Mouse (Mus musculus) midbrain, embryonic 11.5 days (tissue): ENCODE measurements at regions not wholly inside any gene's neighbourhood (a gene's known extent, or its start where the extent isn't known, plus 50 kb on each side); places are given as distances from the start of the nearest gene placed in this dataset.
A peak's percentile ranks its signal among the peaks of the same experiment; 100 is the strongest.

Source experiments
- ATAC-seq: fragments of 200-750 bp; cut with Nextera tagmentation; 2 replicates; pipeline ENCODE4 v1.8.0; 2017; ENCODE audit warnings: moderate TSS enrichment, moderate library complexity; ENCODE audit not compliant: low FRiP score
- DNase-seq: peaks from one replicate; pipeline ENCODE4 v3.0.0; 2015; ENCODE audit warnings: low spot score; ENCODE audit errors: missing footprints
- H3K27ac ChIP-seq: fragments of 300-500 bp; sonication (generic); 2 replicates; pipeline ENCODE4 v1.5.1; 2014; ENCODE audit warnings: low read depth, low read length
- H3K27me3 ChIP-seq: fragments of 300-500 bp; sonication (generic); 2 replicates; pipeline ENCODE4 v1.6.1; 2014; ENCODE audit warnings: mild to moderate bottlenecking, low read length, moderate library complexity, mixed read lengths; ENCODE audit not compliant: control insufficient read depth, insufficient read depth
- H3K36me3 ChIP-seq: fragments of 300-500 bp; sonication (generic); 2 replicates; pipeline ENCODE4 v1.6.1; 2014; ENCODE audit warnings: mild to moderate bottlenecking, low read length, moderate library complexity, mixed read lengths; ENCODE audit not compliant: control insufficient read depth, insufficient read depth
- H3K4me1 ChIP-seq: fragments of 300-500 bp; sonication (generic); 2 replicates; pipeline ENCODE4 v1.6.1; 2014; ENCODE audit warnings: low read length; ENCODE audit not compliant: control insufficient read depth, insufficient read depth
- H3K4me2 ChIP-seq: fragments of 300-500 bp; sonication (generic); 2 replicates; pipeline ENCODE4 v1.6.1; 2014; ENCODE audit warnings: mild to moderate bottlenecking, moderate library complexity
- H3K4me3 ChIP-seq: fragments of 300-500 bp; sonication (generic); 2 replicates; pipeline ENCODE4 v1.5.1; 2014; ENCODE audit warnings: low read depth, low read length
- H3K9ac ChIP-seq: fragments of 300-500 bp; sonication (generic); 2 replicates; pipeline ENCODE4 v1.6.1; 2014; ENCODE audit warnings: low read length
- H3K9me3 ChIP-seq: fragments of 300-500 bp; sonication (generic); 2 replicates; pipeline ENCODE4 v1.6.1; 2016; ENCODE audit warnings: low read length; ENCODE audit not compliant: control insufficient read depth
- WGBS: fragments of 180-500 bp; shearing (Covaris S2); extraction: QIAGEN DNeasy Blood & Tissue Kit; methylation state at CpG from one replicate; pipeline ENCODE4 v1.1.7; 2014; 5-methylcytosine and 5-hydroxymethylcytosine counted together

DNA sequence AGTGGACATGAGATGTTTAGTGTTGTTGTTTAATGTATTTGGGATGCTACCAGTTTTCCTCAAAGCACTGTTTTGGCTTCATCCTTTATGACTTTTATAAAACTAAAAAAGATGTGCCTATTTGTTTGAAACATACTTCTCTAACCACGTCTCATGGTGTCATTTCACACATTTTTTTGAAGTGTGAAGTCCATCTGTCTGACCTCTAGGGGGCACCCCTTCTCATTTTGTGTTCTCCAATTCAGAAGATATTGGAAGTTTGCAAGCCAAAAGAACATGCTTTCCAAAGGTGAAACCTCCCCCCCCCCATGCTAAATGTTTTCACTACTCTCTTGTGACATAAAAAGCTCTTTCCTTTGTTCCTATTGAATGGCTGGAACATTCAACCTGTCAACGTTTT is 66.2 kb upstream of the Igfbp3 start:
- no peak overlapping the region for H3K9ac ChIP-seq
- no peaks in the 10 kb centered on the region for H3K36me3 ChIP-seq
- no peak for DNase-seq
- no peak for ATAC-seq
- no peak overlapping the region for H3K4me2 ChIP-seq
- H3K27me3 ChIP-seq = no peaks in the 10 kb centered on the region
- WGBS = 54% methylated on average over 2 of the region's 2 CpGs
- no peak overlapping the region for H3K4me3 ChIP-seq
- H3K27ac ChIP-seq = no peak overlapping the region
- H3K4me1 ChIP-seq = no peaks in the 10 kb centered on the region
- H3K9me3 ChIP-seq = no peaks in the 10 kb centered on the region

GRCm38 (mm10) chr11:7272543-7272942 is 58.8 kb upstream of the Igfbp3 start:
- Histone ChIP-seq H3K27me3 (no peaks in the 10 kb centered on the region), H3K9ac (no peak overlapping the region), H3K9me3 (no peaks in the 10 kb centered on the region), H3K27ac (no peak overlapping the region), H3K4me3 (no peak overlapping the region), H3K4me1 (peaks cover 4% of the 10 kb centered on the region; the same call in 1 of the 2 replicates), H3K4me2 (no peak overlapping the region), H3K36me3 (no peaks in the 10 kb centered on the region)
- WGBS = 36% methylated on average over 3 of the region's 3 CpGs
- ATAC-seq = no peak
- DNase-seq = no peak

DNA sequence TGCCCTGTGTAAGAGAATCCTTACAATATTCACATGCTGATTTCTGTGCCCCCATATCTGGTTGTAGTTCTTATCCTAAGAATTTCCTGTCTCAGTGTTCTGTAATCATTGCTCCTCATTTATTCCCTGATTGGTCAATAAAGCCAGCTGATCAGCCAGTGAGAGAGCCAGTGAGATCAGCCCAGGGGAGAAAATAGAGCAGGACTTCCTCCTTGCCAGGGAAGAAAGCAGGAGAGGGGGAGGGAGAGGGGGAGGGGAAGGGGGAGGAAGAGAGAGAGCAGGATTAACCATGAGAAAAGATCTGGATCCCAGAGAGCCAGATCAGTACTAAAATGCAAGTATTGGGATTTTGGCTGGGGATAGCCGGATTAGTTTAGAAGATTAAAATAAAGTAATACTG is 57.2 kb upstream of the Igfbp3 start:
- H3K36me3 ChIP-seq = no peaks in the 10 kb centered on the region
- 74% methylated on average over 1 of the region's 1 CpGs for WGBS
- H3K9ac ChIP-seq = no peak overlapping the region
- no peak overlapping the region for H3K4me2 ChIP-seq
- H3K4me3 ChIP-seq = no peak overlapping the region
- peaks cover 4% of the 10 kb centered on the region; the same call in 1 of the 2 replicates for H3K4me1 ChIP-seq
- no peak overlapping the region for H3K27ac ChIP-seq
- DNase-seq (no peak), ATAC-seq (peak; percentile 63; the same call in 1 of the 2 replicates)
- H3K27me3 ChIP-seq = no peaks in the 10 kb centered on the region
- no peaks in the 10 kb centered on the region for H3K9me3 ChIP-seq

DNA sequence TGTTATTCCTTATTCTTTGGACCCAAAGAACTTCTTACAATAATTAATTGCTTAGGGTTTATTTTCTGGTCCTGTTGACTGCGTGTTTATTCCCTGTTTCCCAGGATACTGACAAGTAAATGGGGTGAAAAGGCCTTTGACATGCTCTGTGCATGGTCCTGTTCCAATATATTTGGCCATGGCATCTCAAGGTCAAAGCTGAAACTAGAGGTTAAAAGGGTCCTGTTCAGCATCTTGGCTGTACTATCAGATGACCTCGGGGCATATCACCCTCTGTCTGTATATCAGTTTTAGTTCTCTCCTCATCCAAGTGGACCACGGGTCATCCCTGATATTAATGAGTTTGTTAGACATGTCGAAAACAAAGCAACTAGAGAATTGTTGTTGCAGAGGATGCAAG is 50.2 kb upstream of the Igfbp3 start:
- Histone ChIP-seq H3K4me2 (no peak overlapping the region), H3K27ac (no peak overlapping the region), H3K27me3 (no peaks in the 10 kb centered on the region), H3K36me3 (no peaks in the 10 kb centered on the region), H3K4me1 (no peaks in the 10 kb centered on the region), H3K9ac (no peak overlapping the region), H3K4me3 (no peak overlapping the region), H3K9me3 (no peaks in the 10 kb centered on the region)
- 91% methylated on average over 4 of the region's 4 CpGs for WGBS
- ATAC-seq (no peak), DNase-seq (no peak)
